11 mouse cellular contexts compared by ENCODE assay signal in genomic region chr6:100380536-100380935, GRCm38 (mm10).
DNase-seq lines count a peak whose midpoint lies in the region; ATAC-seq and TF ChIP-seq lines count a peak whose summit lies in the region.
"Had no signal": no experiment of that assay in that cellular context is flagged by ENCODE, and none has a peak within 500 bp of the region (broad histone marks: within the 10 kb centered on the region; RNA-seq: fewer than 3 reads in every experiment).

No protein-coding gene starts in this region.

- TF ChIP-seq CTCF in forebrain, postnatal 0 days (IDR thresholded peaks at IDR 0.05; ENCODE audit: low read depth): no peak

- H3K4me3 ChIP-seq in forebrain, postnatal 0 days (ENCODE audit: low read depth, low read length): no peak overlapping the region
- H3K4me3 ChIP-seq in midbrain, embryonic 11.5 days (ENCODE audit: low read depth, low read length): no peak overlapping the region
- H3K4me3 ChIP-seq: stomach, embryonic 15.5 days had no signal

- H3K36me3 ChIP-seq in forebrain, postnatal 0 days (ENCODE audit: insufficient read depth): no peaks in the 10 kb centered on the region
- H3K36me3 ChIP-seq in midbrain, embryonic 11.5 days (ENCODE audit: control insufficient read depth, insufficient read depth, low read length): no peaks in the 10 kb centered on the region
- H3K36me3 ChIP-seq: stomach, embryonic 15.5 days had no signal

- no peak overlapping the region for H3K4me2 ChIP-seq in forebrain, postnatal 0 days (ENCODE audit: low read depth)
- no peak overlapping the region for H3K4me2 ChIP-seq in midbrain, embryonic 11.5 days
- H3K4me2 ChIP-seq: stomach, embryonic 15.5 days had no signal

- 0 out of 2 replicates have a peak, but pooled peaks cover 6% of the 10 kb centered on the region for H3K4me1 ChIP-seq in forebrain, postnatal 0 days (ENCODE audit: insufficient read depth)
- peaks cover 7% of the 10 kb centered on the region for H3K4me1 ChIP-seq in midbrain, embryonic 11.5 days (ENCODE audit: control insufficient read depth, insufficient read depth, low read length)

- 4% methylated on average over 6 of the region's 6 CpGs for WGBS in forebrain, postnatal 0 days
- WGBS in midbrain, embryonic 11.5 days: 29% methylated on average over 6 of the region's 6 CpGs

- H3K9me3 ChIP-seq in forebrain, postnatal 0 days (ENCODE audit: low read length): no peaks in the 10 kb centered on the region
- no peaks in the 10 kb centered on the region for H3K9me3 ChIP-seq in midbrain, embryonic 11.5 days (ENCODE audit: control insufficient read depth, low read length)
- H3K9me3 ChIP-seq: stomach, embryonic 15.5 days had no signal

- no peak overlapping the region for H3K9ac ChIP-seq in forebrain, postnatal 0 days
- H3K9ac ChIP-seq in midbrain, embryonic 11.5 days (ENCODE audit: low read length): no peak overlapping the region
- H3K9ac ChIP-seq: liver, postnatal 0 days; stomach, embryonic 15.5 days had no signal

- ATAC-seq in forebrain, postnatal 0 days: peak; percentile 81
- ATAC-seq in midbrain, embryonic 11.5 days (ENCODE audit: low FRiP score): peak; percentile 60; the same call in 1 of the 2 replicates
- ATAC-seq in megakaryocyte-erythroid progenitor cell, adult 5-6 weeks (replicated peaks; ENCODE audit: low FRiP score, low TSS enrichment, poor library complexity, severe bottlenecking): no peak
- ATAC-seq in activated CD4-positive, CD25-positive, alpha-beta regulatory T cell, adult 4 months: no peak
- ATAC-seq in CD4-positive, CD25-positive, alpha-beta regulatory T cell, adult 4 months: no peak
- ATAC-seq: liver, postnatal 0 days had no signal

- no peak overlapping the region for H3K27ac ChIP-seq in forebrain, postnatal 0 days (ENCODE audit: low read depth, low read length)
- no peak overlapping the region for H3K27ac ChIP-seq in midbrain, embryonic 11.5 days (ENCODE audit: low read depth, low read length)
- H3K27ac ChIP-seq: stomach, embryonic 15.5 days had no signal

- H3K27me3 ChIP-seq in forebrain, postnatal 0 days (ENCODE audit: insufficient read depth, low read length): no peaks in the 10 kb centered on the region
- no peaks in the 10 kb centered on the region for H3K27me3 ChIP-seq in midbrain, embryonic 11.5 days (ENCODE audit: control insufficient read depth, insufficient read depth, low read length)
- H3K27me3 ChIP-seq: stomach, embryonic 15.5 days had no signal

- DNase-seq in cerebellum, postnatal 14 days: peak; percentile 11 to 33
- no peak for DNase-seq in cerebellum, adult 18-20 months
- DNase-seq in Muller cell, postnatal 12 days (ENCODE audit: inconsistent ontology term): peak; percentile 70
- peak; percentile 66 for DNase-seq in forebrain, postnatal 0 days
- no peak for DNase-seq in midbrain, embryonic 11.5 days (ENCODE audit: low spot score, missing footprints)
- DNase-seq: heart, postnatal 14 days; liver, postnatal 0 days had no signal

Comparison
In these comparisons a context has a peak if more than half of its experiments do, and no peak if none do; other contexts are left out.
1. DNase-seq: peak in cerebellum, postnatal 14 days (2 of 2), Muller cell, postnatal 12 days (single experiment) and forebrain, postnatal 0 days (single experiment); none in cerebellum, adult 18-20 months (0 of 2) and midbrain, embryonic 11.5 days (single experiment).
2. ATAC-seq: peak in forebrain, postnatal 0 days (single experiment) and midbrain, embryonic 11.5 days (single experiment); none in megakaryocyte-erythroid progenitor cell, adult 5-6 weeks (single experiment), activated CD4-positive, CD25-positive, alpha-beta regulatory T cell, adult 4 months (single experiment) and CD4-positive, CD25-positive, alpha-beta regulatory T cell, adult 4 months (single experiment).